Mouse (Mus musculus): ENCODE data around the gene Gtf2f2. TPM values are rescaled to one million over a fixed set of nuclear protein-coding genes. Genes with fewer than 3 reads are reported as not detected.
"Not testable (repeated sequence)": the region's sequence is repeated elsewhere in the genome, so short reads cannot be mapped to it uniquely, and the experiment has no call there.

The Gtf2f2 gene
- polyA plus RNA-seq, 1 experiment from 2014 or later: 39.2 TPM

GRCm38 (mm10) chr14:75871750-75872149, 138.9 kb downstream of the Gtf2f2 start:
- no peak overlapping the region for H3K27ac ChIP-seq (ENCODE audit: low read length)
- no peak overlapping the region for H3K9ac ChIP-seq (ENCODE audit: low read depth, low read length)
- 86% methylated on average over 4 of the region's 4 CpGs for WGBS
- H3K4me1 ChIP-seq (ENCODE audit: control insufficient read depth, insufficient read depth, low read length): peaks cover 8% of the 10 kb centered on the region; the same call in 1 of the 2 replicates
- H3K27me3 ChIP-seq (ENCODE audit: control insufficient read depth, insufficient read depth, low read depth, low read length): no peaks in the 10 kb centered on the region
- H3K9me3 ChIP-seq (replicated peaks; ENCODE audit: control insufficient read depth, low read length, poor library complexity, severe bottlenecking): no peaks in the 10 kb centered on the region
- no peak overlapping the region for H3K4me3 ChIP-seq (ENCODE audit: low read depth, low read length)
- no peaks in the 10 kb centered on the region for H3K36me3 ChIP-seq (ENCODE audit: control insufficient read depth, insufficient read depth, low read length)
- ATAC-seq: no peak
- no peak overlapping the region for H3K4me2 ChIP-seq (ENCODE audit: low read length)

DNA sequence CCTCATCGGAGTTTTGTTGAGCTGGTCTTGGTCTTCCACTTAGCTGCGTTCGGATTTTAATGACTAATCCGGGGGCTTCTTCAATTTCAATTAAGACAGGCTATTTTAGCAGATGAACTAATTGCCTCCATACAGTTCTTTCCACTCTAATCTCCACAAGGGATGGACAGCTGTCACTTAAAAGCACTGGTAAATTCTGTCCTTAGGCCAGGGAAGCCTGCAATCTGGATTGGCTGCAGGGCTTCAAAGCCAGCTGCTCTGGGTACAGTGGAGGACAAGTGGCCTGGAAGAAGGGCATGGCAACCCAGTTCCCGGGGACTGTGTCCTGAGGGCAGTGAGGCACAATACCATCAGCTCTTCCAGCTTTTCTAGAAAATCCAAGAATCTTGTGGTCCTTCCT, 139.6 kb downstream of the Gtf2f2 start:
- no peak overlapping the region; the same call in 1 of the 2 replicates for H3K4me3 ChIP-seq (ENCODE audit: low read depth, low read length)
- no peak for ATAC-seq
- no peaks in the 10 kb centered on the region for H3K9me3 ChIP-seq (replicated peaks; ENCODE audit: control insufficient read depth, low read length, poor library complexity, severe bottlenecking)
- peak overlapping the region; percentile 25; the same call in 1 of the 2 replicates for H3K4me2 ChIP-seq (ENCODE audit: low read length)
- no peaks in the 10 kb centered on the region for H3K27me3 ChIP-seq (ENCODE audit: control insufficient read depth, insufficient read depth, low read depth, low read length)
- no peak overlapping the region for H3K9ac ChIP-seq (ENCODE audit: low read depth, low read length)
- H3K4me1 ChIP-seq (ENCODE audit: control insufficient read depth, insufficient read depth, low read length): 0 out of 2 replicates have a peak, but pooled peaks cover 6% of the 10 kb centered on the region
- 9% methylated on average over 4 of the region's 5 CpGs for whole genome bisulfite sequencing
- peak overlapping the region; percentile 63; the same call in 1 of the 2 replicates for H3K27ac ChIP-seq (ENCODE audit: low read length)
- H3K36me3 ChIP-seq (ENCODE audit: control insufficient read depth, insufficient read depth, low read length): no peaks in the 10 kb centered on the region

GRCm38 (mm10) chr14:75870631-75871030, 140.0 kb downstream of the Gtf2f2 start:
- Histone ChIP-seq H3K4me2 (ENCODE audit: low read length) (peak overlapping the region; percentile 45; the same call in 1 of the 2 replicates), H3K9ac (ENCODE audit: low read depth, low read length) (no peak overlapping the region), H3K27me3 (ENCODE audit: control insufficient read depth, insufficient read depth, low read depth, low read length) (no peaks in the 10 kb centered on the region), H3K4me1 (ENCODE audit: control insufficient read depth, insufficient read depth, low read length) (0 out of 2 replicates have a peak, but pooled peaks cover 3% of the 10 kb centered on the region), H3K27ac (ENCODE audit: low read length) (no peak overlapping the region), H3K36me3 (ENCODE audit: control insufficient read depth, insufficient read depth, low read length) (no peaks in the 10 kb centered on the region), H3K4me3 (ENCODE audit: low read depth, low read length) (no peak overlapping the region; the same call in 1 of the 2 replicates), H3K9me3 (replicated peaks; ENCODE audit: control insufficient read depth, low read length, poor library complexity, severe bottlenecking) (no peaks in the 10 kb centered on the region)
- 0 out of 2 replicates have a peak, but pooled peaks have one; percentile 58 for ATAC-seq
- WGBS: 20% methylated on average over 9 of the region's 10 CpGs

- Histone ChIP-seq H3K4me1 (ENCODE audit: control insufficient read depth, insufficient read depth, low read length) (0 out of 2 replicates have a peak, but pooled peaks cover 3% of the 10 kb centered on the region), H3K4me2 (ENCODE audit: low read length) (no peak overlapping the region), H3K9ac (ENCODE audit: low read depth, low read length) (no peak overlapping the region), H3K4me3 (ENCODE audit: low read depth, low read length) (no peak overlapping the region), H3K9me3 (replicated peaks; ENCODE audit: control insufficient read depth, low read length, poor library complexity, severe bottlenecking) (no peaks in the 10 kb centered on the region), H3K27me3 (ENCODE audit: control insufficient read depth, insufficient read depth, low read depth, low read length) (no peaks in the 10 kb centered on the region), H3K27ac (ENCODE audit: low read length) (no peak overlapping the region), H3K36me3 (ENCODE audit: control insufficient read depth, insufficient read depth, low read length) (no peaks in the 10 kb centered on the region)
- WGBS: 77% methylated on average over 14 of the region's 14 CpGs
- ATAC-seq: no peak
These were observed 140.8 kb downstream of the Gtf2f2 start for GRCm38 (mm10) chr14:75869769-75870363.

DNA sequence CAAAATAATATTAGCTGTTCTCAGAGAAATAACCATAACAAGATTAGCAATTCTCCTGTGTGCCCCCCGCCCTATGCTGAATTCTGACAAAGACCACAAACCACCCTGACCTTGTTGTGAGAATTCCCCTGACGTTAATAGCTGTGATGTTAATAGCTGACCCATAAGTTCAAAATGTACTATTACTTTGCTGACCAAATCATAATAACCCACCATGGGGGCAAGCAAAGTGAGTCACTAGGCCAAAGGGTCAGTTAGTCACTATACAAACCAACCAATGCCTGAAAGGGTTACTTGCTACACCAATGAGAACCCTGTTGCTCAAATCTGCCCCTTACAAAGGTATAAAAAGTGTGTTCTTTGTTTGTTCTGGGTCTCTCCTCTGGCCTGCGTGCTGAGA, 142.6 kb downstream of the Gtf2f2 start:
- H3K4me3 ChIP-seq (ENCODE audit: low read depth, low read length); H3K4me1 ChIP-seq (ENCODE audit: control insufficient read depth, insufficient read depth, low read length); H3K9ac ChIP-seq (ENCODE audit: low read depth, low read length); H3K36me3 ChIP-seq (ENCODE audit: control insufficient read depth, insufficient read depth, low read length); ATAC-seq; H3K27ac ChIP-seq (ENCODE audit: low read length); H3K27me3 ChIP-seq (ENCODE audit: control insufficient read depth, insufficient read depth, low read depth, low read length); H3K4me2 ChIP-seq (ENCODE audit: low read length); H3K9me3 ChIP-seq (replicated peaks; ENCODE audit: control insufficient read depth, low read length, poor library complexity, severe bottlenecking): not testable (repeated sequence)
- WGBS: 67% methylated on average over 3 of the region's 3 CpGs

- no peaks in the 10 kb centered on the region for H3K36me3 ChIP-seq (ENCODE audit: control insufficient read depth, insufficient read depth, low read length)
- no peak for ATAC-seq
- H3K4me2 ChIP-seq (ENCODE audit: low read length): no peak overlapping the region
- H3K27ac ChIP-seq (ENCODE audit: low read length): no peak overlapping the region
- H3K27me3 ChIP-seq (ENCODE audit: control insufficient read depth, insufficient read depth, low read depth, low read length): no peaks in the 10 kb centered on the region
- 82% methylated on average over 9 of the region's 9 CpGs for WGBS
- no peaks in the 10 kb centered on the region for H3K9me3 ChIP-seq (replicated peaks; ENCODE audit: control insufficient read depth, low read length, poor library complexity, severe bottlenecking)
- peaks cover 9% of the 10 kb centered on the region; the same call in 1 of the 2 replicates for H3K4me1 ChIP-seq (ENCODE audit: control insufficient read depth, insufficient read depth, low read length)
- no peak overlapping the region for H3K9ac ChIP-seq (ENCODE audit: low read depth, low read length)
- H3K4me3 ChIP-seq (ENCODE audit: low read depth, low read length): no peak overlapping the region
These were observed 143.8 kb downstream of the Gtf2f2 start for GRCm38 (mm10) chr14:75866706-75867333.

GRCm38 (mm10) chr14:75863549-75864409, 146.9 kb downstream of the Gtf2f2 start:
- no peak overlapping the region for H3K9ac ChIP-seq (ENCODE audit: low read depth, low read length)
- H3K27me3 ChIP-seq (ENCODE audit: control insufficient read depth, insufficient read depth, low read depth, low read length): no peaks in the 10 kb centered on the region
- H3K9me3 ChIP-seq (replicated peaks; ENCODE audit: control insufficient read depth, low read length, poor library complexity, severe bottlenecking): no peaks in the 10 kb centered on the region
- H3K4me1 ChIP-seq (ENCODE audit: control insufficient read depth, insufficient read depth, low read length): peaks cover 6% of the 10 kb centered on the region; the same call in 1 of the 2 replicates
- 0 out of 2 replicates have a peak, but pooled peaks have one; percentile 42 for ATAC-seq
- no peak overlapping the region for H3K4me3 ChIP-seq (ENCODE audit: low read depth, low read length)
- H3K4me2 ChIP-seq (ENCODE audit: low read length): no peak overlapping the region
- H3K27ac ChIP-seq (ENCODE audit: low read length): peak overlapping the region; percentile 37; the same call in 1 of the 2 replicates
- WGBS: 6% methylated on average over 7 of the region's 7 CpGs
- no peaks in the 10 kb centered on the region for H3K36me3 ChIP-seq (ENCODE audit: control insufficient read depth, insufficient read depth, low read length)

DNA sequence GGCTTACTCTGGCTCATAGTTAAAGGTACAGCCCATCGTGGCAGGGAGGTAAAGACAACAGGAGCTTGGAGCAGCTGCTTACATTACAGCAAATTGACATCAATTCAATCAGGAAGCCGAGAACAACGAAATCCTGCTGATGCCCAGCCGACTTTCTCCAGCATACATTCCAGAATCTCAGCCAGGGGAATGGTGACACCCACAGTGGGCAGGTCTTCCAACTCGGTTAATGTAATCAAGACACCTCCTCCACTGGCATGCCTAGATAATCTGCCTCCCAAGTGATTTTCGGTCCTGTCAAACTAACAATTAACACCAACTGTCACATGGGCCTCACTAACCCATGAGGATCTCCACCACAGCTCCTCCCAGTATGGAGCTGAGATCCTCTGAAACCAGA, 148.0 kb downstream of the Gtf2f2 start:
- H3K27ac ChIP-seq (ENCODE audit: low read length): no peak overlapping the region
- no peaks in the 10 kb centered on the region for H3K9me3 ChIP-seq (replicated peaks; ENCODE audit: control insufficient read depth, low read length, poor library complexity, severe bottlenecking)
- no peaks in the 10 kb centered on the region for H3K36me3 ChIP-seq (ENCODE audit: control insufficient read depth, insufficient read depth, low read length)
- peaks cover 6% of the 10 kb centered on the region; the same call in 1 of the 2 replicates for H3K4me1 ChIP-seq (ENCODE audit: control insufficient read depth, insufficient read depth, low read length)
- H3K4me3 ChIP-seq (ENCODE audit: low read depth, low read length): no peak overlapping the region
- no peak for ATAC-seq
- H3K27me3 ChIP-seq (ENCODE audit: control insufficient read depth, insufficient read depth, low read depth, low read length): no peaks in the 10 kb centered on the region
- no peak overlapping the region for H3K9ac ChIP-seq (ENCODE audit: low read depth, low read length)
- WGBS: 93% methylated on average over 6 of the region's 6 CpGs
- H3K4me2 ChIP-seq (ENCODE audit: low read length): no peak overlapping the region

Measured in midbrain, embryonic 16.5 days (tissue).